Mouse (Mus musculus) thymus, adult 2 months (tissue): ENCODE results near the gene Snrpc. TPM values are rescaled to one million over a fixed set of nuclear protein-coding genes. Genes with fewer than 3 reads are reported as not detected.
A peak's percentile ranks its signal among the peaks of the same experiment; 100 is the strongest.

ENCODE experiments used
- DNase-seq: peaks from one replicate; pipeline ENCODE4 v3.0.0; 2021
- H3K27ac ChIP-seq: fragments of 200-500 bp; 2 replicates; pipeline ENCODE4 v1.5.1; 2012; ENCODE audit warnings: low read length, control low read depth; ENCODE audit not compliant: control insufficient read depth, insufficient read depth
- H3K27me3 ChIP-seq: fragments of 200-500 bp; 2 replicates; pipeline ENCODE4 v1.6.1; 2012; ENCODE audit warnings: mild to moderate bottlenecking, low read length, moderate library complexity, mixed read lengths; ENCODE audit not compliant: control insufficient read depth, insufficient read depth
- H3K36me3 ChIP-seq: fragments of 200-500 bp; 2 replicates; pipeline ENCODE4 v1.6.1; 2012; ENCODE audit warnings: mild to moderate bottlenecking, low read length, moderate library complexity; ENCODE audit not compliant: control insufficient read depth, insufficient read depth
- H3K4me1 ChIP-seq: fragments of 200-500 bp; replicated peaks from 2 replicates; pipeline ENCODE4 v1.6.1; 2012; ENCODE audit warnings: low read length; ENCODE audit not compliant: control insufficient read depth, insufficient read depth
- H3K4me3 ChIP-seq: fragments of 200-500 bp; 2 replicates; pipeline ENCODE4 v1.5.1; 2012; ENCODE audit warnings: mild to moderate bottlenecking, low read length, control low read depth, moderate library complexity; ENCODE audit not compliant: control insufficient read depth, insufficient read depth
- CTCF ChIP-seq: fragments of 200-500 bp; IDR thresholded peaks from 2 replicates; pipeline ENCODE4 v1.5.1; 2012; ENCODE audit warnings: mild to moderate bottlenecking, control low read depth, low read length, moderate library complexity, borderline replicate concordance; ENCODE audit not compliant: control insufficient read depth, poor library complexity, insufficient read depth; ENCODE audit errors: extremely low read depth
- POLR2A ChIP-seq: fragments of 200-500 bp; IDR thresholded peaks from 2 replicates; pipeline ENCODE4 v1.6.1; 2012; ENCODE audit warnings: mild to moderate bottlenecking, low read length, control low read depth, moderate library complexity; ENCODE audit not compliant: control insufficient read depth, poor library complexity, insufficient read depth; ENCODE audit errors: extremely low read depth
- whole genome bisulfite sequencing: fragments of 180-500 bp; shearing (Covaris S2); methylation state at CpG from one replicate; pipeline ENCODE4 v1.1.7; 2018; 5-methylcytosine and 5-hydroxymethylcytosine counted together
- polyA plus RNA-seq: library from polyadenylated mRNA; depleted of rRNA; stranded (reverse); fragments of >200 nt; gene quantifications from 2 replicates; pipeline ENCODE4 v1.2.3, GENCODE M21; 2012

Snrpc gene
- polyA plus RNA-seq, 1 experiment = 192 TPM

DNA sequence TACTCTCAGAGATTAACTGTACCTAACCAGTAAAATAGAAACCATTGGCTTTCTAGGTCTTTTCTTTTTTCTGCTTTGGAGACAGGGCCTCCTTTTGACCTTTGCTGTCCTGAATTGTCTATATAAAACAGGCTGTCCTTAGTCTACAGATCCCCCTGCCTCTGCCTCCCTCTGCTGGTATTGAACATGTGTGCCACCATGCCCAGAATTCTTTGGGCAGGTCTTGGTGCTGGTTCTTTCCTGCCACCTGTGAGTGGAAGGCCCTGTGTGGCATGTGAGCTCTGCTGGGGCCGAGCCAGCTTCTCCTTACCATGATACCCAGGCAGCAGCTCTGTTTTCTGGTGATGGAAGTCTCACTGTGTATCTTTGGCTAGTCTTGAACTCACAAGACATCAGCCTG is 10.4 kb downstream of the Snrpc start:
- Histone ChIP-seq H3K27ac (no peak overlapping the region), H3K27me3 (no peaks in the 10 kb centered on the region), H3K4me3 (no peak overlapping the region), H3K4me1 (no peaks in the 10 kb centered on the region), H3K36me3 (peaks cover 66% of the 10 kb centered on the region)
- no peak for DNase-seq
- WGBS = 100% methylated on average over 1 of the region's 1 CpGs
- TF ChIP-seq POLR2A (no peak), CTCF (no peak)

DNA sequence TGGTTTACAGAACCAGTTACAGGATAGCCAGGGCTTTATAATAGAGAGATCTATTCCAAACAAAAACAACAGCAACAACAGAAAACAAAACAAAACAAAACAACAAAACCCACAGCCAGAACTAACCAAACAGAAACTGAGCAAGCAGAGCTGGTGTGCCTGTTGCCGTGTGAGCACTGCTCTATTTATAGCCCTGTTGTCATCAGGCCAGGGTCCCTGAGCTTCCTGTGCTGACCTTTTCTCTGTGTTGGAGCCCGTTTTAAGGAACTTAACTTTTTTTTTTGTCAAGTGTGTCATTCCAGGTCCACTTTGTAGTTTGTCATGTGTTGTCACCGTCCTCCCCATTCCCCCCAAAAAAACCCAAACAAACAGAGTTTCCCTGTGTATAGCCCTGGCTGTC is 13.1 kb downstream of the Snrpc start:
- Histone ChIP-seq H3K4me1 (no peaks in the 10 kb centered on the region), H3K4me3 (no peak overlapping the region), H3K36me3 (peaks cover 51% of the 10 kb centered on the region), H3K27ac (no peak overlapping the region), H3K27me3 (no peaks in the 10 kb centered on the region)
- no peak for DNase-seq
- WGBS = 65% methylated on average over 3 of the region's 3 CpGs
- TF ChIP-seq POLR2A (no peak), CTCF (no peak)

DNA sequence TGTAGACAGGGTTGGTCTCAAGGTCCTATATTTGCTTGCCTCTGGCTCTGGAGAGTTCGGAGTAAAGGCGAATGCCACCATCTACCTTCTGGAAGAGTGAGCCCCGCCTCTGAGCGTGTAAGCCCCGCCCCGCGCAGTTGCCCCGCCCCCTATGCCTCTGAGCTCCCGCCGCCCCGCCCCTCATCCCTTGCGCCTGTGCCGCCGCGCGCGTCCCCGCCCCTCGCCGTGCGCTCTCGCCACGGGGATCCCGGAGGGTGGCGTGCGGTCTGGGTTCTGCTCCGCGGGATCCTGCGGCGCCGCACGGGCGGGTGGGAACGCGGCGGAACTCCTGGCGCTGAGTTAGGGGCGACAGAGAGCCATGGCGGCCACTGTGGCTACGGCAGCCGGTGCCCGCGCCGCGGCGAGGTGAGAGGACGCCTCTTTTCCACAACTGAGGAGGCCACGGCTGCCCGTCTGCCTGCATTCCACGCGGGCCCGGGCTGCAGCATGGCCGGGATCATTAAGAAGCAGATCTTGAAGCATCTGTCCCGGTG is 18.4 kb downstream of the Snrpc start, which contains the start of gene Uhrf1bp1:
Gene Uhrf1bp1 (plus strand): TSS at position 177 of the 533 bp plus-strand sequence.
- WGBS = under 1% methylated on average over 54 of the region's 54 CpGs
- peaks cover 10% of the 10 kb centered on the region for H3K36me3 ChIP-seq
- H3K4me1 ChIP-seq = peaks cover 9% of the 10 kb centered on the region
- TF ChIP-seq CTCF (no peak), POLR2A (no peak)
- peak within 1 kb of the TSS; percentile 98 for H3K4me3 ChIP-seq
- no peak within 1 kb of the TSS for H3K27ac ChIP-seq
- peaks cover 10% of the 10 kb centered on the region; the same call in 1 of the 2 replicates for H3K27me3 ChIP-seq
- DNase-seq = peak; percentile 69

DNA sequence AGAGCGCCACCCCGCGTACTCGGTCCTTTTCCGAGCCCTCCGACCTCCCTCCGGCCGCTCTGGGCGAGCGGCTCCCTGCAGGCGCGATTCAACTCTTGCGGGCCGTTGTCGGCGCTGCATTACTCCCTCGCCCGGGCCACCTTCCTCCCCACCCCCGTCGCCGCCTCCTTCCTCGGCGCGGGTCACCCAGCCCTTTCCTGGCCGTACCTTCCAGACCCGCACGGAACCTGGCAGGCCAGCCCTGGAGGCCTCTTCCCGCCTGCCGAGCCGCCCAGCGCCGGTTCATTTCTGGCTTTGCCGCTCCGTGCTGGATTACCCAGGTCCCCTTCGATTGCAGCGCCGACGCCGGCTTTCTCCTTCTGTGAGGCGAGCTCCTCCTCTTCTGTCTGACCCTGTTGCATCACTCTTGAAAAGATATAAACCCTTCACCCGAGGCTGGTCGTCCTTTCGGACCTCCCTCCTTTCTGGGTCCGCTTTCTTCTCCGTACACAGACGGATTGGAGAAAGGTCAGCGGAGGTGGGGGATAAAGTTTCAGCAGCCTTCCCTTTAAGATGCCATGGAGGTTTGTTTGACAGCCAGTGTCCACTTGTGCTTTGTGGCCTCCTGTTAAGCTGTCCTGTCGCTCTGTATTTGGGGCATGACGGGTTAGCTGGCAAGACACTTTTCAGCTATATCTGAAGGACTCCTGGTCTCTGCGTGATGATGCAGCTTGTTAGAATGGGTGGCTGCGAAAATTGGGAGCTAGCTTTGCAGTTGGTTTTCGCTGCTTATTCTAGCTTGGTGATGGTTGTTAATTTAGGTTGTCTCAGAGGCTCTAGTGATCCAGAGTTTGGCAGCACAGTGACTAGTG is 19.1 kb downstream of the Snrpc start:
- Histone ChIP-seq H3K4me3 (peak overlapping the region; percentile 98), H3K4me1 (peaks cover 9% of the 10 kb centered on the region), H3K27ac (no peak overlapping the region), H3K36me3 (peaks cover 10% of the 10 kb centered on the region), H3K27me3 (peaks cover 10% of the 10 kb centered on the region; the same call in 1 of the 2 replicates)
- WGBS = 3% methylated on average over 52 of the region's 52 CpGs
- DNase-seq = peak; percentile 21
- TF ChIP-seq POLR2A = no peak

DNA sequence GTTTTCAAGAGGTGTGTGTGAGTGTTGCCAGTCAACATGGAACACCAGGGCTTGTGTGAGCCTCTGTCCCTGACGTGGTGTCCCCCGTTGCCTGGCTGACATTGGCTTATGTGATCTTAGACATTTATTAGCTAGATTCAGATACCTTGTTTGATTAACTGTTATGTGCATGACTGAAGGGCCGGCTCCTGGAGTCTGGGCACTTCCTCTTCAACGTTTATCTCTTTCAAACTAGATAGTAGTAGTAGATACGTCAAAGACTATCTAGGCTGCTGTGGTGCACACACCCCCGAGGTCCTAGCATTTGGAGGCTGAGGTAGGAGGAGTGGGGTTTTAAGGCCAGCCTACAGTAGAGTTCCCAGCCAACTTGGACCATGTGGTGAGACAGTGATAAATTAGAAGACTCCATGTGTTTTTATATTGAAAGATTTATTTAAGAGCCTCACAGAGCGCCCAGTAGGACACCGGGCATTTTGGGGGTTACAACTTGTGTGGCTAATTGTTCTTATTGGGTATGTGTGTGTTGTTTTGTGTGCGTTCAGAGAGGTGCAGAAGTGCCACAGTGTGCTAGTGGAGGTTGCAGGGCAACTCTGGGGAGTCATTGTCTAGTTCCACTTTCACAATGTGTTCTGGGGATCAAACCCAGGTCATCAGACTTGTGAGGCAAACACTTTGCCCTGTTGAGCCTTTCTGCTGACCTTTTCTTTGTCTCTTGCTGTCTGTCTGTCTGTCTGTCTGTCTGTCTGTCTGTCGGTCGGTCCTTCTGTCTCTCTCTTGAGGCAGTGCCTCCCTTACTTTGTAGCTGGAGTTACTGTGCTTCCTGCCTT is 19.9 kb downstream of the Snrpc start:
- no peak for TF ChIP-seq CTCF
- TF ChIP-seq POLR2A = no peak
- H3K4me3 ChIP-seq = no peak overlapping the region
- WGBS = 47% methylated on average over 11 of the region's 11 CpGs

DNA sequence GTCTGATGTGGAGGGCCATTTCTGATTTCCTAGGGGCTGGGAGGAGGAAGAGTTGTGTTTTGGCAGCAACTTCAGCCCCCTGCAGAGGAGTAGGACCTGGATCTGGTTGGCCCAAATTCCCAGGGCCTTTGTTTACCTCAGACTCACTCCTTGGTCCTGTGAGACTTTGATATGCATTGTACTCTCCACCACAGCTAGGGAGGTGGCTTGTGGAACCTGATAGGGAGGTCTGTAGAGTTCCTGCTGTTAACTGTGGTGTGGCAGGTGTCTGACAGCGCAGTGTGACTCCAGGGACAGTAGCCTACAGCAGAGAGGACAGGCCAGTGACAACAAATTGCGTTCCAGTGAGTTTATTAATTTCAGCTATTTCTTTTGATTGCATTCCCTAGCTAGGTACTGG is 21.2 kb downstream of the Snrpc start:
- H3K4me3 ChIP-seq = no peak overlapping the region
- 96% methylated on average over 2 of the region's 2 CpGs for WGBS

More for the DNA sequence above, 19.9 kb downstream of the Snrpc start:
- Histone ChIP-seq H3K36me3 (peaks cover 3% of the 10 kb centered on the region; the same call in 1 of the 2 replicates), H3K27me3 (peaks cover 10% of the 10 kb centered on the region; the same call in 1 of the 2 replicates), H3K4me1 (peaks cover 9% of the 10 kb centered on the region), H3K27ac (no peak overlapping the region)
- DNase-seq = no peak

More for the DNA sequence above, 21.2 kb downstream of the Snrpc start:
- peaks cover 9% of the 10 kb centered on the region for H3K4me1 ChIP-seq
- H3K36me3 ChIP-seq = no peaks in the 10 kb centered on the region
- DNase-seq = no peak
- TF ChIP-seq POLR2A (no peak), CTCF (no peak)
- H3K27ac ChIP-seq = no peak overlapping the region
- peaks cover 10% of the 10 kb centered on the region; the same call in 1 of the 2 replicates for H3K27me3 ChIP-seq
